Mouse (Mus musculus): Measurements from ENCODE around the gene Rnf40.

- no peak for TF ChIP-seq CTCF (IDR thresholded peaks at IDR 0.05; ENCODE audit: borderline replicate concordance, insufficient read depth, low read depth, low read length)
- no peak for TF ChIP-seq POLR2A (IDR thresholded peaks at IDR 0.05; ENCODE audit: borderline replicate concordance, insufficient read depth, low read length)
Measured at GRCm38 (mm10) chr7:127648516-127649201, 60.1 kb downstream of the Rnf40 start.
